Mouse (Mus musculus) ES-CJ7 (cell line): ENCODE measurements at regions not wholly inside any gene's neighbourhood (a gene's known extent, or its start where the extent isn't known, plus 50 kb on each side); places are given as distances from the start of the nearest gene placed in this dataset.
A peak's percentile ranks its signal among the peaks of the same experiment; 100 is the strongest.

Experiments
- DNase-seq: peaks from one replicate; pipeline ENCODE4 v3.0.0; 2011; ENCODE audit warnings: low read depth, low spot score

- DNase-seq: no peak
Measured at GRCm38 (mm10) chr8:49631286-49631685, 787.5 kb upstream of the Tenm3 start.

DNA sequence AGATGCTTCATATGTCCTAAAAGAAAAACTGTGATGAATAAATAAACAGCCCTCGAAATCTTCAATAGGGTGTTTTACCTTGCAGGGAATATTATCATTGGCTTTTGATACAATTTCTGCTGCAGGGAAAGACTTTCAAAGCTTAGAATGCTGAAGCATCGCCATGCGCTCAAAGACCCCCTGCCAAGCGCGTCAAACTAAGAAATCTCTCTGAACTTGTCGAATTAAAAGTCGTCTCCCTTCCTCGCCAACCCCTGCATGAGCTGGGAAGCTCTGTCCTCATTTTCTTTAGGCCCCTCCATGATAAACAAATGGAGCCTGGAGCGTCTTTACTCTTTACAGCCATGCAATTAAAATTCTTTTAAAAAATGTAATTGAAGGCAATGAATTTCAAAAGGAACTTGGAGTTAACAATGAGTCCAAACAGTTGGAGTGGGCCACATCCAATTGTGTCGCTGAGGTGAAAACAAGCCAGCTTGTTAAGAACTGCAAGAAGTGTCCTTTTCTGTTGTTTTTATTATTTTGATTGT lies 784.3 kb upstream of the Tenm3 start:
- no peak for DNase-seq

DNA sequence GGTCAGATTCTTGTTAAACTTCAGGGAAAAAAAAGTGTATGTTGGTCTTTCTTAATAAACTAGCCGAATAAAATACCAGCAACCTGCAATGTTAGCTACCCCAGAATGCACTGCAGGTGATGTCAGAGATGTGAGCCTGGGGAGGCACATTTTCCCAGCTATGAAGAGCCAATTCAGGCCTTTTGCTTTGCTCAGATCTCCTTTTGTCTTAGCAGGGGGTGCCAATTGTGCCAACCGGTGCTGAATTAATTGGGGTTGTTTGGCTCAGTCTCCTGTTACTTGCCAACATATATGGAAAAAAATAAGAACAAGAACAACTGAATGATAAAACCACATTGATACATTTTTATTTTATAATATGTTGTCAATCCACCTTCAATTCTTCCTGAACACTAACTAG lies 751.8 kb upstream of the Tenm3 start:
- DNase-seq: no peak

DNA sequence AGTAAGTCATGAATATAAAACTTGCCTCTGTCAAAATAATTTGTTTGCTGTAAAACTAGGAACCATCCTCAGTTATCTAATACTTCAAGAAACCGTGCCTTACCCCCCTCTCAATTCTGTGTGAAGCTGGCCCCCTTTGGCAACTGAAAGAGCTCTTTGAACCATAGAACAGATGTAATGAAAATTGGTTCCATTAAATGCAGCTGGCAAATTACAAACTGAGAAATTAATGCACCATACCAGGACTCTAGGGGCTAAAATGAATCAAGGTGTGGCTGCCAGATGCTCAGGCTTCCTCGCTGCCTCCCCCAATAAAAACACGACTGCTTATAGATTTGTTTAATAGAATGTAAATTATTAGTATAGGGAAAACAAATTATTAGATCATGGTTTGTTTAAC lies 723.7 kb upstream of the Tenm3 start:
- DNase-seq: no peak

DNA sequence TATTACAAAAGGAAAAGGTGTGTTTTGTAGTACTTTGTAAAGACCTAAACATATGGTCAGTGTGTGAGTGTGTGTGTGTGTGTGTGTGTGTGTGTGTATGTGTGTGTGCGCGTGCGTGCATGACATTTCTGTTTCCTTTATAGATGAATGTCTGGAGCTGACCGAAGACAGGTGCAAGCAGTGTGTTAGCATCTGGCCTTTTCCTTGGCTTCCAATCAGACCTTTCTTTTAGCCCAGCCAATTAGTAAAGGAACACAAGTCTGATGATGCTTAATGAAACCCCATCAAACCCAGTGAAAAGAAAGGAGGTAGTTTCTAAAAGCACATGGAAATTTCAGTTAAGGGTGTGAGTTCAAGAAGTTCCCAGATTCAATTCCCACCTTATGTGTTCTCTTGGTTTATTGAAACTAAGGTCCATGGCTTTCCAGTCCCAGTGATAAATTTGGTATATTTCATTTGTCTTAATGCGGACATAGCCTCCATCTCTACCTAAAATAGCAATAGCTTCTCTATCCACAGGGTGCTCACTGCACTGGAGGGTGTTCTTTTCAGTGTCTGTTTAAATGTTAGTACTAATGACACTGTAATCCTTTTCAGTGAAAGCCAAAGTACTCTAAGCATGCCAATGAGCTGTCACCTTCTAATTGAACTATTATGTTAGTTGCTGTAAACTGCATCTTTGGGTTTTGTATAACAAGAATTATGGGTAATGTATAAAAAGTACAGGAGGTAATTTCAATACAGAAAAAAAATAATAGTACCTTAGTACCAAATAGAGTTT lies 719.9 kb upstream of the Tenm3 start:
- no peak for DNase-seq

DNA sequence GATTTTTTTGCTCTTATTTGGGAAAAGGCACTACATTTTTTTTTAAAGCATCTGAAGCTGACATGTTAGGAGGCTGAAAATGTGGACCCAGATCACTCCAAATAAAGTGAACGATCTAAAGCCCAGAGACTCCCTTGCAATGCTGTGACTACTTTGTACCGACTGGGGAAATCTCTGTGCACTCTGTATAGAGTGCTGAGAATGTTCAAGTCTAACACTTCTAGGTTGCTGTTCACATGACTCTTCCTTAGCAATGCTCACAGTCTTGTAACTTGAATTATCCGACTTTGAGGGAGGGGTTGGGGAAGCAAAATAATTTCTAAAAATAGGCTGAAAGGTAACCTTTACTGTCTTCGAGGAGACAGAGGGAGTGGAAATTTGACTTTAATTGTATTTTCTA lies 719.2 kb upstream of the Tenm3 start:
- no peak for DNase-seq

- DNase-seq: no peak
Measured at GRCm38 (mm10) chr8:49555724-49556457, 712.1 kb upstream of the Tenm3 start.

GRCm38 (mm10) chr8:49553175-49553574 lies 709.4 kb upstream of the Tenm3 start:
- DNase-seq: no peak

DNA sequence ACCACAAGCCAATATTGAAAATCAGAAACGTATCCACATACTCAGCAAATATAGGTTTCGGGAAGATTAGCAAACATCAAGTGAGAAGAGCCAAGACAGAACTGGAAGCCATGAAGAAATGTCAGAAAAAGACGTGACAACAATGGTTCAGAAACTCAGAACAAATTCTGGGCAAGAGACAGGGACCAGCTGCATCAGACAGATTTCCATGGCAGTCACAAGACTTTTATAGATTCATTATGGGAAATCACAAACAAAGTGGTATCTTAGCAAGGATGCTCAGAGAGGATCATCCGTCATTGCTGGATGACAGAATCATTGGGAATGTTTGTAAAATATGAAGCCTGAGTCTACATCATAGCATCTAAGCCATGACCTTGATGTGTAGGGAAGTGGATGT lies 699.6 kb upstream of the Tenm3 start:
- no peak for DNase-seq

DNA sequence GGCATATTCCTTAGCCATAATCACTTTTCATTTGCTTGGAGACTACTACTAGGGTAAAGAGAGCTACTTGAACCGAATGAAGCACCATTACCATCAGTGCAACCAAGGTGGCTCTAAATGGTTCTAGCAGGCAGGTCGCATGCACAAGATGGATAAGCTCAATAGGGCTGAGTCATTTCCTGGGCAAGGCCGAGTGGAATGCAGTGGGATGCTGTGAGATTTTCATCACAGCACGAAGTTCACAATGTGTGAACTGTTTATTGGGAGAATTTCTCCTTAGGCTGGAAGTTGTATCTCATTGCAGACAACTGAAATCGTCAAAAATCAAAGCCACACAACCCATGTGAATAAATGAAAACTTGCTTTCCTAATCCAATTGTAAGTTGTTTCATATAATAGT lies 697.6 kb upstream of the Tenm3 start:
- no peak for DNase-seq

DNA sequence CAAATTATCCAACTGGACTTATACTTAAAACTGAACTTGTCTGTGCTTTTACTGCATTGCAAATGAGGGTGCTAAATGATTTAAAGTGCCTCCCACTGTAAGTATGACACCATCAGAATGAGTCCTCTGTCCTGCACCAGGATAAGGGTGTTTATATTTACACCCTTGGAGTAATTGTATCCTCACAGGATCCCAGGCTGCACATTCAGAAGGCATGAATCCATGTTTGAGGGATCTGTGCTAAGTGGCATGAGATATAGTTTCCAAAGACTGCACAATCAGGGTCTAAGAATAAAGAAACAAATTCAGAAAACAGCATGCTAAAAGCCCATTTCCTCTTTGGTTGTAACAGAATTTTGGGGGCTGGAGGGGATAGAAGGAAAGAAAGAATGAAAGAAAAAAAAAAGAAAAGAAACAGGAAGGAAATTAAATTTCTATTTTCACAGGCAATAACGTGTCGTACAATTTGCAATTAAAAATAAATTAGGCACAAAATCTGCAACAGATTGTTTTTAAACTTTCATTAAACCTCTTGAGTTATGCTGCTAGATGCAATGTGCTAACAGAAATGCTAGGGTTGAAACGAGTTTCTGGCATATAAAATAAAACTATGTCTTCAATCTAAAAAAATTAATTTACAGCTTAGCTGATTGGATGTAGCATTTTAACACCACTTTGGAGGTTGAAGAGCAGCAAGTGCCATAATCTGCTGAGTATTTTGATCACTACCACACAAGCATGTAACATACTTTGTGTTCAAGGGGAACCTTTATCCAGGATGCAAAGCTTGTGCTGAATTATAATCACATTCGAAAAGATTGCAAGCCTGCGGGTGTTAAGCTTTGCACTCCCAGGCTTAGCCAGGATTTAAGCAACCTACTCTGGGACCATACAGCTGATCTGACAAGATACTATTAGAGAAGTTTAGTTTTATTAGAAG lies 689.9 kb upstream of the Tenm3 start:
- DNase-seq: no peak

DNA sequence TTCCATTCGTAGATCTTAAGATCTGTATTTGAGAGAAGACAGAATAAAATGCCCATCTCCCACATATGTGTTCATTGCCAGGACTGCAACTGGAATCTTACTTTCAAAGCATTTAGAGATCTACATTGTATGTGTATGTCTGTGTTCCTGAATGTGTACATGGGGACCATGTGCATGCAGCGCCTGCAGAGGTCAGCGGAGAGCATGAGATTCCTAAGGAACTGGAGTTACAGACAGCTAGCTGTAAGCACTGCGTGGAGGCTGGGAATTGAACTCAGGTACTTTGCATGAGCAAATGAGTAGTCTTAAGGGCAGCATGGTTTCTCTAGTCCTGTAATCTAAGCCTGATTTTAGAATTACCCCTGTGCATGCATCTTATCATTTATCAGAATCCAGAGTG lies 685.5 kb upstream of the Tenm3 start:
- peak; percentile 52 for DNase-seq

- no peak for DNase-seq
Measured at GRCm38 (mm10) chr8:49492906-49493305, 649.2 kb upstream of the Tenm3 start.

DNA sequence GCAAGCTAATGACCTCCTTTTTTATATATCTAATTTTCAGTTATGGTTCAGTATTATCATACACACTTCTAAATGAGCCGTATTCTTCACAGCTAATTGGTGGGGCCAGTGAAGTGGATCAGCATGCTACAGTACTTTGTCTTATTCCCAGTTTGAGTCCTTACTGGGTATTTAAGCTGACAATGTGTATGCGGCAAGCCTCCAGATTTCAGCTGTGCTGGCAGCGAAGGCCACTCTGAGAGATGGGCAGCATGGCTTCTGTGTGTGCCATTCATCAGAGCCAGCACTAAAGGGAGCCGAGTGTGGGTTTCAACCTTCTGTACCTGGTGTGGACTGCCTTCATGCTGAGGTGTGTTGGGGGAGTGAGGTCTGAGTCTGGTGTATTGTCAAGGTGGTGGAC lies 641.5 kb upstream of the Tenm3 start:
- DNase-seq: no peak

DNA sequence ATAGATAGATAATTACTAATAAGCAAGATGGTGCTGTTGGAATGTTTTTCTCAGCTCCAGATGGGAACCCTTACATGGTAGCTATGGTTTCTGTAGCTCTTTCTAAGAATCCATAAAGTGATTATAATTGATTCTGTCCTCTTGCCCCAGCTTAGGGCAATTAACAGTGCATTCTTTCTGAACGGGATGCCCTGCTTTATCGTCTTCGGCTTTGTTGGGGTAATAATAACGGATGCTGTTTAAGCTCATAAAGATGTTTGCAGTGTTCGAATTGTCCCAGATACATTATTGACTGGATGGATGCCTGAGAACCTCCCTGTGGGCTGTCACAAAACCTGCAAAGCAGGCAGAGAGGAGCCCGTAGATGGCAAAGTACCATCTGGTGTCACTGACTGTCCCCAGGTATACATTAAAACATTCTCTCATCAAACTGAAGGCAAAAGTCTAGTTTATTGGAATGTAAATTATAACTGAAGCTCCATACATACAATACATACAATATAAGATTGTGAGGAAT lies 637.8 kb upstream of the Tenm3 start:
- DNase-seq: no peak

- no peak for DNase-seq
Measured at GRCm38 (mm10) chr8:49465911-49466518, 622.3 kb upstream of the Tenm3 start.

DNA sequence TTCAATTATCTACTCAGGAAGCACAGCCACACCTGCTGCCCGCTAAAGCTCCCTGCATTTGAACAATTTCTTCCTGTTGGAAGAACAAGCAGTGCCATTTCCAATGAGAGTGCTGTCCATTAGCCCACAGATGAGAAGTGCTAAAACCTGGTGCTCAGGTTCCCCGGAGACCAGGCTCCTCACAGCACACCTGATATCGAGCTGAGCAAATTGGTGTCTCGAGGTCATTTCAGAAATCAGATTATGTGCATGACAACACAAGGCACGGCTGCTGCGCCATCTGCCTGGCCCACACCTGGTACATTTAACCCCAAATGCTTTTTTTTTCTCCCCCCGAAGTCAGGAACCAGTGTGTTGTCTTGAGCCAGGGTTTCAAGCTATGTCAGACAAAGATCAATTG lies 621.3 kb upstream of the Tenm3 start:
- DNase-seq: no peak

DNA sequence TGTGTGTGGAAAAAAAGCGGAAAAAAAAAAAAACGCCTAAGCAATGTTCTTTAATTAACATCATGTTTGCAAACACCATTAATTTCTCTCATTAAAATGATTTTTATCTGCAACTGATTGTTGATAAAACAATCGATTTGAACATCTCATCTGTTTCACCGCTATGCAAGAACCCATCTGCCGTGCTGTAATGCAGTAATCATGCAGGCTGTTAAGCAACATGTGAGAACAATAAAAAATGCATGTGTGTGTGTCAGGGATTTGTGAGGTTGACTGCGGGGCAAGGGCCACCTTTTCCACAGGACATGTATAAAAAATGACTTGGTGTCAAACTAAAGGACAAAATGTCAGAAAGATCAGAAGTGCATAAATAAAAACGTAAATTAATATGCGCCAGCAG lies 618.9 kb upstream of the Tenm3 start:
- no peak for DNase-seq

- peak; percentile 27 for DNase-seq
Measured at GRCm38 (mm10) chr8:49461724-49462473, 618.1 kb upstream of the Tenm3 start.

GRCm38 (mm10) chr8:49445444-49445843 lies 601.7 kb upstream of the Tenm3 start:
- no peak for DNase-seq

DNA sequence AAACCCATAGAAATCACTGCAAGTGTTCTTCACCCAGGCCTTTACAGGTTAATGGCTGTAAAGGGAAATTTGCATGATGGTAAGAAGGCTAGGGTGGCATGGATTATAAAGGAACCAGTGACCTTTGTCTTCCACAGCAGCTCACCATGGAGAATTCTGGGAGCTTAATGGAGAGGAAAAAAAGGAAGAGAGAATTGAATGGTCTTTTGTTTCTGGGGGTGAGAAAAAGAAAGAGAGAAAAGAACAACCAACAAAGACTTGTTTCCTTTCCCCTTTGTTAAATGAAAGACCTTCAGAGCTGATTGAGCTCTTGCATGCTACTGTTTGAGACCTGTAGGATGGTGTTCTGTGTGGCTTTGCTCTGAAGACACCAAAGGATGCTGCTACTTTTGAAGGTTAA lies 597.5 kb upstream of the Tenm3 start:
- no peak for DNase-seq
